Comparison of ENCODE assay signal across 8 mouse cellular contexts in the genomic region with DNA sequence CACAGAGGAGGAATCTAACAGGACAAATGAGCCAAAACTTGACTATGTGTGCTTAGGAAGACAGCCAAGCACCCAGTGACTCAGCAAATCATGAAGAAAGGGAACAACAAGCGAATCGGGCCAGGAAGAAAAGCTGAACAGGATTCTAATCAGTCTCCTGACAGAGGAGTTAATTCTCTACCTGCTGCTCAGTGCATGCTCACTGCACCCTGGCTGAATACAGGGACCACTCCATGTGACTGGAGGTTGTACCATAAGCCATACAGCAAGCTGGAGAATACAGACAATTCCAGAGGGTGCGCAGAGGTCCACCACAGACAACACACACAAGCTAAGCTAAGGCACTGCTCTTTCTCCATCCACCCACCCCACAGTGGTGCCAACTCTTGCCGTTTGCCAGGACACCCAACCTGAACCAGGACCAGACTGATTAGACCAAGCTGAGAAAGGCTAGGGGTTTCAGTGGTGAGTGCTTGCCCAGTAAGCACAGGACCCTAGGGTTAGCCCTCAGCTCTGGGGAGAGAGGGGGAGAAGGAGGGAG. TPM values are rescaled to one million over a fixed set of nuclear protein-coding genes. Genes with fewer than 3 reads are reported as not detected.
A peak's percentile ranks its signal among the peaks of the same experiment; 100 is the strongest.
DNase-seq lines count a peak whose midpoint lies in the region; ATAC-seq and TF ChIP-seq lines count a peak whose summit lies in the region.

No protein-coding gene starts in this region.

- no peak for TF ChIP-seq POLR2A in liver, adult 2 months (IDR thresholded peaks at IDR 0.05; ENCODE audit: extremely low read depth, insufficient read depth, low read length)

- ATAC-seq in heart, embryonic 15.5 days (replicated peaks; ENCODE audit: insufficient number of reproducible peaks, insufficient read depth, low FRiP score, low read depth) = no peak

- H3K79me2 ChIP-seq in liver, adult 2 months (ENCODE audit: control insufficient read depth, insufficient read depth, low read length) = no peaks in the 10 kb centered on the region

- no peaks in the 10 kb centered on the region for H3K9me3 ChIP-seq in heart, embryonic 15.5 days (replicated peaks)
- H3K9me3 ChIP-seq in midbrain, embryonic 10.5 days (replicated peaks) = no peaks in the 10 kb centered on the region

- H3K27me3 ChIP-seq in liver, adult 2 months (ENCODE audit: control insufficient read depth, insufficient read depth, low read length) = no peaks in the 10 kb centered on the region
- no peaks in the 10 kb centered on the region for H3K27me3 ChIP-seq in heart, embryonic 15.5 days
- peaks cover 5% of the 10 kb centered on the region; the same call in 1 of the 2 replicates for H3K27me3 ChIP-seq in midbrain, embryonic 10.5 days (ENCODE audit: low read depth, poor library complexity, severe bottlenecking)

- H3K27ac ChIP-seq in liver, adult 2 months (replicated peaks; ENCODE audit: insufficient read depth, low read depth, low read length) = peak overlapping the region; percentile 79
- H3K27ac ChIP-seq in heart, embryonic 15.5 days = peak overlapping the region; percentile 29; the same call in 1 of the 2 replicates
- no peak overlapping the region for H3K27ac ChIP-seq in midbrain, embryonic 10.5 days (replicated peaks)

- TF ChIP-seq CTCF in liver, adult 2 months (IDR thresholded peaks at IDR 0.05; ENCODE audit: low read depth, low read length) = no peak

- DNase-seq in liver, adult 2 months (ENCODE audit: extremely low read depth, low read depth, low spot score) = peak; percentile 98
- DNase-seq in liver = no peak
- DNase-seq in adrenal gland, postnatal 14 days = peak; percentile 73
- peak; percentile 59 to 61 for DNase-seq in layer of hippocampus, postnatal 36 days
- DNase-seq in right cerebral cortex, adult 2 months (ENCODE audit: low spot score in 2 of 2) = peak; percentile 73 to 77
- DNase-seq in thymus, postnatal 0 days (ENCODE audit: low spot score) = no peak
- DNase-seq in midbrain, embryonic 10.5 days (ENCODE audit: low spot score) = no peak

- no peak overlapping the region for H3K4me3 ChIP-seq in liver, adult 2 months (ENCODE audit: insufficient read depth, low read depth, low read length)
- no peak overlapping the region for H3K4me3 ChIP-seq in heart, embryonic 15.5 days
- no peak overlapping the region for H3K4me3 ChIP-seq in midbrain, embryonic 10.5 days

- H3K9ac ChIP-seq in liver, adult 2 months (ENCODE audit: low read depth, low read length) = peak overlapping the region; percentile 49
- H3K9ac ChIP-seq in heart, embryonic 15.5 days = no peak overlapping the region

- peaks cover 35% of the 10 kb centered on the region for H3K4me1 ChIP-seq in liver, adult 2 months (ENCODE audit: control insufficient read depth, insufficient read depth, low read length)
- H3K4me1 ChIP-seq in heart, embryonic 15.5 days (replicated peaks) = peaks cover 28% of the 10 kb centered on the region
- peaks cover 28% of the 10 kb centered on the region for H3K4me1 ChIP-seq in midbrain, embryonic 10.5 days

- no peaks in the 10 kb centered on the region; the same call in 1 of the 2 replicates for H3K36me3 ChIP-seq in liver, adult 2 months (ENCODE audit: control insufficient read depth, insufficient read depth, low read length)
- no peaks in the 10 kb centered on the region for H3K36me3 ChIP-seq in heart, embryonic 15.5 days
- no peaks in the 10 kb centered on the region for H3K36me3 ChIP-seq in midbrain, embryonic 10.5 days

- no peak overlapping the region for H3K4me2 ChIP-seq in heart, embryonic 15.5 days

- 10% methylated on average over 4 of the region's 4 CpGs for WGBS in liver, adult 2 months
- WGBS in heart, embryonic 15.5 days = 65% methylated on average over 4 of the region's 4 CpGs
- WGBS in midbrain, embryonic 10.5 days = 89% methylated on average over 4 of the region's 4 CpGs

RNA-seq across cellular contexts. Expression of a gene that starts 4.4 kb away (rescaled TPM):
- 474 and 907 TPM in 2 replicates for total RNA-seq in liver, adult 2 months (2014; rRNA removed)
- polyA plus RNA-seq in liver, adult 2 months (2012; rRNA removed) = 5,254 and 6,847 TPM in 2 replicates
- 145 and 158 TPM in 2 replicates for total RNA-seq in adrenal gland, postnatal 14 days (2021)
- 72.1 and 88.3 TPM in 2 replicates for polyA plus RNA-seq in heart, embryonic 15.5 days (2015; fragmentation: Nextera tagmentation; extraction: Ambion mirVana)
- 100 to 1,000 TPM; 311 to 336 TPM for total RNA-seq in layer of hippocampus, postnatal 36 days (2021)
- 31.5 and 32.9 TPM in 2 replicates for polyA plus RNA-seq in thymus, postnatal 0 days (2015; fragmentation: Nextera tagmentation; extraction: Ambion mirVana)
- polyA plus RNA-seq in midbrain, embryonic 10.5 days (2016; fragmentation: Nextera tagmentation; extraction: Ambion mirVana) = 34.1 and 35.0 TPM in 2 replicates

RNA-seq across cellular contexts. Expression of a gene that starts 27.1 kb away (rescaled TPM):
- 79.1 and 88.5 TPM in 2 replicates for total RNA-seq in liver, adult 2 months (2014; rRNA removed)
- 222 and 270 TPM in 2 replicates for polyA plus RNA-seq in liver, adult 2 months (2012; rRNA removed)
- 109 and 111 TPM in 2 replicates for total RNA-seq in adrenal gland, postnatal 14 days (2021)
- 71.9 and 82.1 TPM in 2 replicates for polyA plus RNA-seq in heart, embryonic 15.5 days (2015; fragmentation: Nextera tagmentation; extraction: Ambion mirVana)
- total RNA-seq in layer of hippocampus, postnatal 36 days (2021) = 1 to 10 TPM; 3.1 to 3.6 TPM
- polyA plus RNA-seq in thymus, postnatal 0 days (2015; fragmentation: Nextera tagmentation; extraction: Ambion mirVana) = 25.3 and 26.8 TPM in 2 replicates
- polyA plus RNA-seq in midbrain, embryonic 10.5 days (2016; fragmentation: Nextera tagmentation; extraction: Ambion mirVana) = 11.6 and 12.6 TPM in 2 replicates

RNA-seq across cellular contexts. Expression of a gene that starts 31.3 kb away (rescaled TPM):
- 19.8 and 26.5 TPM in 2 replicates for total RNA-seq in liver, adult 2 months (2014; rRNA removed)
- polyA plus RNA-seq in liver, adult 2 months (2012; rRNA removed) = 86.0 and 98.9 TPM in 2 replicates
- 11.2 and 12.3 TPM in 2 replicates for total RNA-seq in adrenal gland, postnatal 14 days (2021)
- polyA plus RNA-seq in heart, embryonic 15.5 days (2015; fragmentation: Nextera tagmentation; extraction: Ambion mirVana) = 12.9 and 16.0 TPM in 2 replicates
- 10 to 100 TPM; 11.3 to 12.4 TPM for total RNA-seq in layer of hippocampus, postnatal 36 days (2021)
- polyA plus RNA-seq in thymus, postnatal 0 days (2015; fragmentation: Nextera tagmentation; extraction: Ambion mirVana) = 10.8 and 11.6 TPM in 2 replicates
- 12.4 and 14.1 TPM in 2 replicates for polyA plus RNA-seq in midbrain, embryonic 10.5 days (2016; fragmentation: Nextera tagmentation; extraction: Ambion mirVana)

RNA-seq across cellular contexts. Expression of a gene that starts 44.3 kb away (rescaled TPM):
- 34.1 and 107 TPM in 2 replicates for total RNA-seq in liver, adult 2 months (2014; rRNA removed)
- 145 and 164 TPM in 2 replicates for polyA plus RNA-seq in liver, adult 2 months (2012; rRNA removed)
- 2.1 TPM in 1 of 2 replicates, not detected in the other for total RNA-seq in adrenal gland, postnatal 14 days (2021)
- 0.30 TPM in 1 of 2 replicates, not detected in the other for polyA plus RNA-seq in heart, embryonic 15.5 days (2015; fragmentation: Nextera tagmentation; extraction: Ambion mirVana)
- not detected for total RNA-seq in layer of hippocampus, postnatal 36 days (2021)
- 1.6 and 1.8 TPM in 2 replicates for polyA plus RNA-seq in thymus, postnatal 0 days (2015; fragmentation: Nextera tagmentation; extraction: Ambion mirVana)
- not detected in 2 replicates for polyA plus RNA-seq in midbrain, embryonic 10.5 days (2016; fragmentation: Nextera tagmentation; extraction: Ambion mirVana)

Comparison
In these comparisons a context has a peak if more than half of its experiments do, and no peak if none do; other contexts are left out.
1. DNase-seq: peak in liver, adult 2 months (single experiment), adrenal gland, postnatal 14 days (single experiment), layer of hippocampus, postnatal 36 days (2 of 2) and right cerebral cortex, adult 2 months (2 of 2); none in liver (single experiment), thymus, postnatal 0 days (single experiment) and midbrain, embryonic 10.5 days (single experiment).
2. RNA of a gene that starts 4.4 kb away (polyA plus RNA-seq): 5,254 to 6,847 TPM in liver, adult 2 months; 72.1 to 88.3 TPM in heart, embryonic 15.5 days, 34.1 to 35.0 TPM in midbrain, embryonic 10.5 days and 31.5 to 32.9 TPM in thymus, postnatal 0 days; every median in the first group is over 10 times any median in the second.